Mouse (Mus musculus): ENCODE data around the gene Nxt1.

Gene Nxt1

DNA sequence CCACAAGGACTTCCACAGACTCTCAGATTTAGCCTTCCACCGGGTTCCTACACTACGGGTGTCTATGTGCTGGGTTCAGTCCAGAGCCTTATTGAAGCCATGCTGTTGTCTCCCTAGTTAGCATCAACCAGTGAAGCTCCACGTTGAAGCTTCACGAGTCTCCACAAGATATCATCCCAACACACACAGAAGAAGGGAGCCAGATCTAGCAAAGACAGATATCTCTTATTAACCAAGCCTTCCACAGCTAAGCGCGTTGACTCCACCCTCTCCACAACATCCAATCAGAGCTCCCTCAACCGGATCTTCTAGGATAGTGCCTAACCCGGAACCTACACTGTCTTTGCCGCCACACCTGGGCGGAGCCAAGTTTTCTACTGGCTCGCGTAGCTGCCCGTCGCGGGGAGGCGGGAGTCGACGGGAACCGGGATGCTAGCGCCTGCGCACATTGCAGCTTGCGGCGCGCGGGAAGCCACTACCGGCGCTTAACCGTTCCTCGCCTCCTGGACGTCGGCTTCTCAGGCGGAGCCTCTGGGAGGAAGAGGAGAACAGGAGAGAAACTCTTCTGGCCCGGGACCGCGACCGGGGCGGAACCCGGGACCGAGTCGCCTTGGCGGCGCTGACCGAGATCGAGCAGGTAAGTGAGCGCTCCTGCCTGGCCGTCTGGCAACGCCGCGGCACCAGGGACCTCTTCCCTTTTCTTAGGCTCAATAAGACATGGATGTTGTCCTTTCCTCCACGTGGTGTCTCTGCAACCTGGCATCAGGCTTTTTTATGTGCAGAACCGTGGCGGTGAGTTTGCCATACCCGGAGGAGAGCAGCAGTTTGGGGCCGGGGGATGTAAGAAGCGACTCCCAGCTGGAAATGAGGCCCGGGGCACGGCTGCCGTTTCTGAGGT is at the start of gene Nxt1:
Gene Nxt1, plus strand, starts transcription at position 403 of the 898 bp plus-strand sequence.
- peak; percentile 99 for DNase-seq (ENCODE audit: low spot score in 2 of 2)

DNA sequence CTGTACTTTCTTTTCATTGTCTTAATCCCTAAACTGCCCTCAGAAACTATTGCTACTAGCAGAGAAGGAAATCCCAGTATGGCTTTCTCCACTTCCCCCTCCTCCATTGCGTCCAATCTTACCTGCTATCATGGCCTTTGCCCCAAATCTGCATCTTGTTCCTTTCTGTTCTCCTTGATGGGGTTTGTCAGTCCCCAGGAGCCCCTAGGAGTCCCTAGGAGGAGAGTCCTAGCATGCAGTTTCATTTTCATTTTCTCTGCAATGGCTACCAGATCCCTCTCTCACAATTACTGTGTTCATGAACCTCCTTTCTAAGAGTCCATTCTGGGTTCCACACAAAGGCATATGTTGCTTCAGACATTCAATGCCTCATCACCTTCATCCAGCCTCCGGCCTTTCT is 49.3 kb upstream of the Nxt1 start:
- DNase-seq (ENCODE audit: low spot score in 2 of 2), result no peak

GRCm38 (mm10) chr2:148624484-148624883 is 47.9 kb upstream of the Nxt1 start:
- no peak for DNase-seq (ENCODE audit: low spot score in 2 of 2)

DNA sequence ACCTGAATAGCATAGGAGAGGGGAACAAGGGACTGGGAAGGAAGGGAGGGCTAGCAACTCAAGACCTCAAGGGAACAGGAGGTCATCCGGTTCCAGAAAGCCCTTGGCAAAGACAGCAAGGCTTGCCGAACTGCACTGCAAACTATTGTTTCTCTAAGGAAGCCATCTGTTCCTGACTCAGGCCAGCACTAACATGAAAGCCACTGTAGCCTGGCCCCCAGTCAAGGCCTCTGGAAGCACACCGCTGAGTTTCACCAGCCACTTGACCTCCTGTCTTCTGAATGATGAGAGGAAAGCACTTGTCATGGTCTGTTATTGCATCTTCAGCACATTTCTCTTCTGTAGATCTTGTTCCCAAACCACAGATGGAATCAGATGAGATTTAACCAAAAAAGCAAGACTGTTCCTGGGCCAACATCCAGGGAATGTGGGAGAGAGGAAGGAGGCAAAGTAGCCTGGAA is 45.4 kb upstream of the Nxt1 start:
- DNase-seq (ENCODE audit: low spot score in 2 of 2), result peak; percentile 82 to 88

- DNase-seq (ENCODE audit: low spot score in 2 of 2), result no peak
Measured at GRCm38 (mm10) chr2:148631011-148631410, 41.4 kb upstream of the Nxt1 start.

- peak; percentile 59 to 77 for DNase-seq (ENCODE audit: low spot score in 2 of 2)
Measured at GRCm38 (mm10) chr2:148631602-148632001, 40.8 kb upstream of the Nxt1 start.

GRCm38 (mm10) chr2:148634466-148634865 is 37.9 kb upstream of the Nxt1 start:
- DNase-seq (ENCODE audit: low spot score in 2 of 2), result no peak

GRCm38 (mm10) chr2:148642610-148643370 is 29.6 kb upstream of the Nxt1 start:
- no peak for DNase-seq (ENCODE audit: low spot score in 2 of 2)

DNA sequence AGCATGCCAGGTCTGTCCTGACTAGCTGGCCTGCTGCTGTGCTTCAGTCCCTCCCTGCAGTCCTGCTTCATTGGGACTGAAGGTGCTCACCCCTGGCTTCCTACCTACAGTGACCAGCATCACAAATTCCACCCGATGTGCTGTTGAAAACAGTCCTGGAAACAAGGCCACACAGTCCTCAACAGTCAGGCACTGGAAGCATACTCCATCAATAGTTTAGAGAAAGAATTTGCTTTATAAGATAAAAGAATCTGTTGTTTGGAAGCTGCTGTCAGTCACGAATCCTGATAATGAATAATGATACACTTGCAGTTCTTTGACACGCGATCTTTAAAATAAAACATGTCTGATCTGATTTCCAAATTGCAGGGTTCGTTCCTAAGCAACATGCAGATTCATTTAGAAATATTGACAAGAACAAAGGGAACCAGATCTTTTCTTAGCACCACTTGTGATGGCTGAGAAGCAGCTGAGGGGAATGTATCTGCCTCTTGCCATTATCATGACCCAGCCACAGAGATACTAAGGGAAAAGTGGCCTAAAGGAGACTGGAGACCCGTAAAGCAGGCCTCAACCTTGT is 27.9 kb upstream of the Nxt1 start:
- DNase-seq (ENCODE audit: low spot score in 2 of 2), result no peak

GRCm38 (mm10) chr2:148650587-148651357 is 21.6 kb upstream of the Nxt1 start:
- no peak for DNase-seq (ENCODE audit: low spot score in 2 of 2)

- peak; percentile 16 to 64 for DNase-seq (ENCODE audit: low spot score in 2 of 2)
Measured at GRCm38 (mm10) chr2:148654961-148655360, 17.4 kb upstream of the Nxt1 start.

- DNase-seq (ENCODE audit: low spot score in 2 of 2), result no peak
Measured at GRCm38 (mm10) chr2:148663458-148663857, 8.9 kb upstream of the Nxt1 start.

GRCm38 (mm10) chr2:148677801-148678200 is 5.4 kb downstream of the Nxt1 start:
- peak; percentile 39 to 41 for DNase-seq (ENCODE audit: low spot score in 2 of 2)

DNA sequence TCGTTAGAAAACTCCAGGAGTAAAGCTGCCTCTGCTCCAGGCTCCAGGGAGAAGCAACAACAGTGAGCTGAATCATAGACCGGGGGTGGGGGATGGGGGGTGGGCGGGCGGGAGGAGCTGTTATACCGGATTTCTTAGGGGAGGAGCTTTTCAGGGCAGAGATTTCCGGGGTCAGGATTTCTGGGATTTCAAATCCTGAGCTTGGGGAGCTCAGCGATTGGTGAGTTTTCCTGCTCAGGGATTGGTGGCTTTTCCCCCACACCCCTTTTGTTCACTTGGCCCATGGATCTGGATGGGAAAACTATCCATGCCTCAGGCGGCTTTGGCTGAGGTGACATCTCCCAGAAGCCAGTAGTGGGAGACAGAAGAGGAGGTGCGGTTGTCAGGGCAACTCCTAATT is 6.9 kb downstream of the Nxt1 start:
- peak; percentile 74 to 82 for DNase-seq (ENCODE audit: low spot score in 2 of 2)

DNA sequence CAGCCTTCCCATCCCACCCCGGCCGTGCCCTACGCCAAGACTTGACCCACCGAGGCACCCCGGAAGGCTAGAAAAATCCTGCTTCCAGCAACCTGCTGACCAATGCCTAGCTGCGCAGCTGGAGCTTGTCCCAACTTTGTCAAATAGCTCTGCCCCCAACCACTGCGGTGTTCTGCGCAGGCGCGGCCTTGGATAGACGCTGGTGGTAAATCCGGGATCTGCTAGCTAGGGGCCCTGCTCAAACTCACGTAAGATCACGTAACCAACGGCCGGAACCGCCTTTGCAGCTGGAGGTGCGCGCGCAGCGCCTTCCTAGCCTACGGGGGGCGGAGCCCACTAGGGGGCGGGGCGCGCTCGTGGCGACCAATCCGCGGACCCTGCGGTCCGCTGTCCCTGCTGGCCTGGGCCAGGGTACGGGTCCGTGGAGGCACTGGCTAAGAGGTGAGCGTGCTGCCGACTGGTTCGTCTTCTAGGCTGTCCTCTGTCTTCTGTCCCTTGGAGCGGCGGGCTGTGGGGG is 8.4 kb downstream of the Nxt1 start, which contains the start of gene Gzf1:
Gene Gzf1, plus strand, starts transcription at position 249 of the 517 bp plus-strand sequence.
- DNase-seq (ENCODE audit: low spot score in 2 of 2), result peak; percentile 99 to 100

- DNase-seq (ENCODE audit: low spot score in 2 of 2), result peak; percentile 56 to 68
Measured at GRCm38 (mm10) chr2:148681461-148681891, 9.1 kb downstream of the Nxt1 start.

- no peak for DNase-seq (ENCODE audit: low spot score in 2 of 2)
Measured at GRCm38 (mm10) chr2:148683031-148683430, 10.6 kb downstream of the Nxt1 start.

GRCm38 (mm10) chr2:148684972-148685371 is 12.6 kb downstream of the Nxt1 start:
- DNase-seq (ENCODE audit: low spot score in 2 of 2), result no peak

GRCm38 (mm10) chr2:148685709-148686108 is 13.3 kb downstream of the Nxt1 start:
- no peak for DNase-seq (ENCODE audit: low spot score in 2 of 2)

DNA sequence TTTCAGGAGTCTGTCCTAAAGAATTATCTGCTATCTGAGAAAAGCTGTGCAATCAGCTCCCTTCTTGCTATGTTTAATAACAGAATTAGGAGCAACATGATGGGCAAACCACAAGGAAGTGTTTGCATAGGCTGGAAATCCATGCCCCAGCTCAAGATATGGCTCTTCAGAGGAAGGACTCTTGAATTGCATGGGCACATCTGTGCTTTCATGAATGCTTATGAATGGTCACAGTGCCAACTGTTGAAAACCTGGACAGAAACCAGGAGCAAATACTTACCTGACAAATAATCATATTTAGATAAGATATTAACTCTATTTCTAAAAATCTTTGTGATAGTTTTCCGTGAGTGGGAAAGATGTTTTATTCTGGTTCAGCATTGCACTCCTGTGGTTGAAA is 14.5 kb downstream of the Nxt1 start:
- DNase-seq (ENCODE audit: low spot score in 2 of 2), result no peak

GRCm38 (mm10) chr2:148687971-148688370 is 15.6 kb downstream of the Nxt1 start:
- no peak for DNase-seq (ENCODE audit: low spot score in 2 of 2)

Measured in heart, adult 9 months (tissue).